Mouse (Mus musculus) lung, postnatal 10 days (tissue): ENCODE measurements at regions not wholly inside any gene's neighbourhood (a gene's known extent, or its start where the extent isn't known, plus 50 kb on each side); places are given as distances from the start of the nearest gene placed in this dataset.
"Not testable (repeated sequence)": the region's sequence is repeated elsewhere in the genome, so short reads cannot be mapped to it uniquely, and the experiment has no call there.

Source experiments
- DNase-seq: peaks from one replicate; pipeline ENCODE4 v3.0.0; 2021

- DNase-seq, result no peak
Observed at GRCm38 (mm10) chr16:89718921-89719320, 147.9 kb upstream of the Krtap11-1 start.

DNA sequence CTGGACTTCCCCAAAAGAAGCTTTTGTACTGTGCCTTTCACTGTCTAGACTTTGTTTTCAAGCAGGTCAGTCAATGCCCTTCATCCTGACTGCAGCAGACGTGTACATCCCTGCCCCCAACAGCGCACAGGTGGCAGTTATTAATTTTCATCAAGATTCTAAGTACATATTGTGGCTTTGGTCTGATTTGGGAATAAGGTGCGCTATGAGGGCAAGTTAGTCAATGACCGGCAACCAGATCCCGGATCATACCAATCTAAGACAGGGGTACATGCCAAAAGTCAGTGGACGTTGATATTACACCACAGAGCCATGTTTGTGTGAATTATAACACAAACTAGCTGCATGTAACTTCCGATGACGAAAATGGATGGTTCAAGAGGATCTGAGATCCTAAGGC, 144.7 kb upstream of the Krtap11-1 start:
- DNase-seq, result not testable (repeated sequence)

GRCm38 (mm10) chr16:89704316-89704715, 133.3 kb upstream of the Krtap11-1 start:
- no peak for DNase-seq

DNA sequence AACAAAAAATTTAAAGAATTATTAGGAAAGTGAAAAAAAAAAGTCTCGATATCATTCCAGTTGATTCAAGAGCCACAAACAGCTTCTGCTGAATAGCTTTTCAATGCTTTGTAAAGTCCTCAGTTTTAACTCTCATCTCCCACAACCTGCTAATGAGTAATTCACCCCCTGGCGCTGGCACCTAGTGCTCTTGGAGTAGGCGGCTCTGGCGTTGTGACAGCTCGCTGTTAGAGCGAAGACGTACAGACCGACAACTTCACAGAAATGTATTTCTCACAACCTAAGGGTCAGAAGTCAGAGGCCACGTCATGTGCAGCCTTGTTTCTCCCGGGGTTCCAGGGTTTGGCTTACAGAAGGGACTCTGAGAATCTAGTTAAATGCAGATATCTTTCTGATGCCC, 132.2 kb upstream of the Krtap11-1 start:
- no peak for DNase-seq

DNA sequence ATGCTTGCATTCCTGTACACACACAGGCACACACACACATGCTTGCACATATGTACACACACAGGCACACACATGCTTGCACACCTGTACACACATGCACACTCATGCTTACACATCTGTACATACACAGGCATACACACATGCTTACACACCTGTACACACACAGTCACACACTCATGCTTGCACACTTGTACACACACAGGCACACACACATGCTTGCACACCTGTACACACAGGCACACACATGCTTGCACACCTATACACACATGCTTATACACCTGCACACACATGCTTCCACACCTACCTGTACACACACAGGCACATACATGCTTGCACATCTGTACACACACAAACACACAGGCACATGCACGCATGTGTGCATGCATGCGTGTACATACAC, 131.4 kb upstream of the Krtap11-1 start:
- no peak for DNase-seq

DNA sequence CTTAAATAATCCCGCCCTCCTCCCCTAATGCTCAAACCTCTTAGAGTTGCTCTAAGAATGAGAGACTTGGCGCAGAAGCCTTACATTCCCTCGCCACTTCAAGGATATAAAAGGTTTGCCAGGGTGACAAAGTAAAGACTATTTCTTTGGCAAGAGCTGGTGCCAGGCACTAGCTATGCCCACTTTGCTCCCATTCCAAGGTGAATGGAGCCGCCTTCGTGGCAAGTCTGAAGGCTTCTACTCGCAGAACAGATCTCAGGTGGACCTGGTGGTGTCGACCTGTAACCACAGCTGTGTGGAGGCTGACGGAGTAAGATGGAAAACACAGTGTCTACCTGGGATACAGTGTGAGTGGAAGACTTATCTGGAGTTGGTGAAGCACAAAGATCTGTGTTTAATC, 130.8 kb upstream of the Krtap11-1 start:
- no peak for DNase-seq

DNA sequence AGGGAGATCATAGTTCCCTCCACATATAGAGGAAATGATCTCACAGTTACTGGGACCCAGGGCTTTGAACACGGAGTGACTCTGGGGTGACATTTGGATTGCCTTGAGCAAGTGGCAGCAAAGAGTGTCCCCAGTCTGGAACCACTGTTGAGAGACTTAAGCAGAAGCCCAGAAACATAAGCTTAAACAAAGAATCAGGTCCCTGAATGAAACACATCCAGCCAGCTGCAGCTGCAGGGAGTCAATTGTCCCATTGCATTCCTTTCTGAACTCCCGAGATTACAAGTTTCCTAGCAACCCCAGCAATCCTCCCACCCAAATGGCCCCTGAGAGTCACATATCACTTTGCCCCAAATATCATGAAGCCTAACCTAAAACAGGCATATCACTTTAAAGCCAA, 128.7 kb upstream of the Krtap11-1 start:
- no peak for DNase-seq

GRCm38 (mm10) chr16:89695833-89696232, 124.8 kb upstream of the Krtap11-1 start:
- DNase-seq, result peak; percentile 24

DNA sequence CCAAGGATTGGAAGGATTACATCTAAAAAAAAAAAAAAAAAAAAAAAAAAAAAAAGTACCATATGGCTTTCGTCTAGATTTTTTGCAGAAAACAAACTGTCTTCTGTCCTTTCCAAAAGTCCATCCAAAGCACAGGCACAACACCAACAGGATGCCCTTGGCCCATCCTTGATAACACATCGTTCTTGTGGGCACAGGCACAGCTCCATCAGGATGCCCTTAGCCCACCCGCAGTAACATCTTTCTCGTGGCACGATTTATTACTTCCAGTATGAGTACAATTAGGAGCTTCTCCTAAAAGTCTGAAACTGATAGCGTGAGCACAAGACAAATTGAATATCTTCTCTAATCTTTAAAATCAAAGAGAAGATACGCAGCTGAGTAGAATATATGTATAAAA, 124.4 kb upstream of the Krtap11-1 start:
- no peak for DNase-seq

- no peak for DNase-seq
Observed at GRCm38 (mm10) chr16:89693321-89693720, 122.3 kb upstream of the Krtap11-1 start.

DNA sequence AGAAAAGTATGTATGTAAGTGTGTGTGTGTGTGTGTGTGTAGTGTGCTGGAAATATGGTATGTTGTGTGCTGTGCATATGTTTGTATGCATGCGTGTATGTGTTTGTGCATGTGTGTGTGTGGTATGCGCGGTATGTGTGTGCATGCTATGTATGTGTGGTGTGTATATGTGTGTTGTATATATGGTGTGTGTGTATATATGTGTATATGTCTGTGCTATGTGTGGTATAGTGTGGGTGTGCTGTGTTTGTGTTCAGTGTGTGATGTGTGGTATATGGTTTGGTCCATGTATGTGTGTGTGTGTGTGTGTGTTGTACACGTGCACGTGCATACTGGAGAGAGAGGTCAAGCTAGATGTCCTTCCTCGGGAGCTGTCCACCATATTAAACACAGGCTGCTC, 108.5 kb upstream of the Krtap11-1 start:
- no peak for DNase-seq

DNA sequence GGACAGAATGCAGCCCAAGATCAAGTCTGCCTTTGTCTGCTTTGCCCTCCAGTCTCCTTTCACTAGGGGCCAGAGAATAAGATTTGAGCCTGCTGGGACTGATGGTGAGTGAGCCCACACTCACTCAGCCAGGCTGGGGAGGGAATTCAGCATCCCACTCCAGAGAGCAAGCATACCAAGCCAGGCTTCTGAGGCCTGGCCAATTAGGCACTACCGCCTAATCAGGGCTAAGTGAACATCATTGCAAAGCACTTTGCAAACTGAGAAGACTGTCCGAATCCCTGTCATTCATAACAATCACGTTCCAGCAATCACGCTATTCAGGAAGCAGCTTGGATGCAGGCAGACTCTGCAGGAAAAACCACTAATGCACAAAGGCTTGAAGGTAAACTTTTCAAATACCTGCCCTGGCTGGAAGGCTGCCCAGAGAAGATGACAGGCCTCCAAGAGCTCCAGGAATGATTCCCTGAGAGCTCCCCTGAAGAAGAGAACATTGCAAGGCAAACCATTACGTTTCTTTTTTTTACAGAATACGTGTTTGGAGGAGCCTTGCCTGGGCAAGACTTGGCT, 107.5 kb upstream of the Krtap11-1 start:
- no peak for DNase-seq

- DNase-seq, result no peak
Observed at GRCm38 (mm10) chr16:89675009-89675785, 104.2 kb upstream of the Krtap11-1 start.

DNA sequence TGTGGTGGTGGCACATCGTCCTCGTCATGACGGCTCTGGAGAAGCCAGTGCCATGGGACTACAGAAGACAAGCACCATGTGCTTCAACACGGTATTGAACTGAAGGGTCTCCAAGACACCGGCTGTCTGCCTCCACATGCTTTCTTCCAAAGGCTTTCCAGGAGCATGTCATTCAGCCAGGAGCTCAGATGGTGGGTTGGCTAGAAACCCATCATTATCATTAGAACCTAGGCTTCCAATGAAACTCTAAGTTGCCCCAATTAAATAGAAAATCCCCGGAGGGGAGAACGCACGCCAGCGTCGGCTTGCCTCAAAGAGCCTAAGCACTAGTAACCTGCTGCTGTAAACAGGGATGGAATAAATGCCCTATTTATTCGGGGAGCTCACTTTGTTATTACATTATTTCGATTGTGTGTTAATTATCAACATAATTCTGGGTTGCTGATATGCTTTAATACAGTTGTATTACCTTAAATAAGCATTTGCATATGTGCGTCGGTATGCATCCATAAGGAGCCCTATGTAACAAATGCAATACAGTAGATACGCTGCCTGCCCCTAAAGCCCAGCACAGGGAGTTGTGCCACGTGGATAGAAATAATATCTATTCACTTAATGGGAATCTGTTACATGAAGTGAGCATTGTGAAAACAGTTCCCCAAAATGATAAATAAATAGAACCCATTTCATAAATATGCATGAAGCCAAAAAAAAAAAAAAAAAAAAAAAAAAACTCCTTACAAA, 103.3 kb upstream of the Krtap11-1 start:
- no peak for DNase-seq

DNA sequence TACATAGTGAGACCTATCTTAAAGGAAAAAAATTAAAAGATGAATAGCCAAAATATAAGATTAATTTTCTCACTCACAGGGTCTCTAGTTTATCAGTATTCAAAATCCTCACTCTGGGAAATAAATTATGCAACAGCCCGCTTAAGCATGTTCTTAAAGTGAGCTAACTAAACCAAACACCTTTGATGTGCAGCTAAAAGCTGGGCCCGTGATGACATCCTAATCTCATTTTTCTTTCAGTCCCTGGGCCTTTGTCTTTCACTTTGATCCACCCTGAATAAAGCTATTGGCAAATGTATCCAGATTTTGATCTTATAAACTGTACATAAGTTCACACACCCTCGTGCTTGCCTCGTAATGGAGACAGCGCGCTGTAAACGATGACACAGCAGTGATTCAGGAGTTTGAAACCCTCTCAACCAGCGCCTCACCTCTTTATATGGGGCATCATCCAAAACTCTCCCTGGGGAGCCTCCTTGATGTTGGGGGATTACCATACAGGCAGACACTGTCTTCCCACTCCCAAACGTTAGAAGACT, 100.3 kb upstream of the Krtap11-1 start:
- DNase-seq, result no peak

DNA sequence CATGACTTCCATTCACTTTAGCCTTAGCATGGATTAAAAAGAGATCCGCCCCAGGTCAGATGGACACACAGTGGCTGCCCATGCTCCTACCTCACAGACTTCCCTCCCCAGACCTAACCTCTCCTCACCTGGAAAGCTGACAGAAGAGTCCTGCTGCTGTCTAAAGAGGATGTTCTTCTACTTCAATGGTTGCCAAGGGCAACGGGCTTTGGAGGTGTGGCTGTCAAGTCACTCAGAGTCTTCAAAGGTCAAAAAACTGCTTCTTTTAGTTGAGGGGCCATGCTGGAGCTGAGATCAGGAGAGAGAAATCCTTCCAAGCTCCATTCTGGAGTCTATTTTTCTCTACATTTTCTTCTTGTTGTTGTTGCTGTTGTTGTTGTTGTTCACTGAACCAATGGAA, 89.1 kb upstream of the Krtap11-1 start:
- no peak for DNase-seq

DNA sequence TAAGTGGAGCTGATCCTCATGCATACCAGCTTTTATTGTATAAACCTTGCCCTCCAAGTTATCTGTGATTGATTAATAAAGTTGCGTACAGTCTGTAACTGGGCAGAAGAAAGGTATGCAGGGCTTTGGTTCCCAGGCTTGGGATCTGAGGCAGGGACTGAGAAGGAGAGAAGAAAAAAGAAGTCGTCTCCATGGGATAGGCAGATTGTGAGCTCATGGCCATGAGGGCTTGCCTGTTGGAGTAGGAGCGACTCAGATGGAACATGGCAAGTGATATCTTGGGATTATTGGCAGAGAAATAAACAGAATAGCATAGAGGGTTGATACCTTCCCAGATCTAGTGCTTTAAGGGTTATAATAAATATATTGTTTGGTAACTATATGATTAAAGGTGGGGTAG, 85.1 kb upstream of the Krtap11-1 start:
- DNase-seq, result no peak

DNA sequence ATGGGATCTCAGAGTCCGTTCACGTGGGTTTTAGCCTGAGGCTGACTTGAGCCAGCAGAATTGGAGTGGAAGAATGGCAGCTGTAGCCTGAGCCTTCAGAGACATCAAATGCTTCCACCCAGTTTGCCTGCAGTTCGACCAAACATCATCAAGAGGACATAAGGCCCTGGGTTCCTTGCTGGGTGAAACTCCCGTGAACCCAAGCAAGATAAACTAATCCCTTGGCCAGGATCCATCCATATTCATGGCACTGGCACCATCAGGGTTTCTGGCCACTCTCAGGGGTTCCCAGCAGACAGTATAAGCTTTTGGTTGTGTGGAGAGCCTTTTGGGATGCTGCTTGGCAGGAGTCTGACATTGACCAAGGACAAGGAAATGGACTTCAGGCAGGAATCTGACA, 77.7 kb upstream of the Krtap11-1 start:
- DNase-seq, result no peak

GRCm38 (mm10) chr16:89633917-89634601, 63.1 kb upstream of the Krtap11-1 start:
- DNase-seq, result no peak

DNA sequence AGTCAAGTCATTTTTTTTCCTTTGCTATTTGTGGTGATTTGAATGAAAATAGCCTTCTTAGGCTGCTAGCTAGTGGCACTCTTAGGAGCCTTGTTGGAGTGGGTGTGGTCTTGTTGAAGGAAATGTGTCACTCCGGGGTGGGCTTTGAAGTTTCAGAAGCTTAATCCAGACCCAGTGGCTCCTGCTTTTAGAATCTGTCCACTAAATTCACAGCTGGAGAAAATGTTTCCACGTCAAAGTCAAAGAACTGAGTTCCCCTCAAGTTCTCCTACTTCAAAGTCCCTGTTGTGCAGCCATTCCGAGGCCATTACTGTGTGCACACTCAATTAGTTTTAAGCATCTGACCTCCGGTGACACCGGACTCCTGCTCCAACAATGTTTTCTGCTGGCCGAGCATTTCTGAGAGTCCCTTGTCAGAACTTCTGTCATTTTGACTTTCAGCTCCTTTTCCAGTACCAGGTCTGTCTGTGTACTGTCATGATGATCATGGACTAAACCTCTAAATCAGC, 61.2 kb upstream of the Krtap11-1 start:
- DNase-seq, result no peak

DNA sequence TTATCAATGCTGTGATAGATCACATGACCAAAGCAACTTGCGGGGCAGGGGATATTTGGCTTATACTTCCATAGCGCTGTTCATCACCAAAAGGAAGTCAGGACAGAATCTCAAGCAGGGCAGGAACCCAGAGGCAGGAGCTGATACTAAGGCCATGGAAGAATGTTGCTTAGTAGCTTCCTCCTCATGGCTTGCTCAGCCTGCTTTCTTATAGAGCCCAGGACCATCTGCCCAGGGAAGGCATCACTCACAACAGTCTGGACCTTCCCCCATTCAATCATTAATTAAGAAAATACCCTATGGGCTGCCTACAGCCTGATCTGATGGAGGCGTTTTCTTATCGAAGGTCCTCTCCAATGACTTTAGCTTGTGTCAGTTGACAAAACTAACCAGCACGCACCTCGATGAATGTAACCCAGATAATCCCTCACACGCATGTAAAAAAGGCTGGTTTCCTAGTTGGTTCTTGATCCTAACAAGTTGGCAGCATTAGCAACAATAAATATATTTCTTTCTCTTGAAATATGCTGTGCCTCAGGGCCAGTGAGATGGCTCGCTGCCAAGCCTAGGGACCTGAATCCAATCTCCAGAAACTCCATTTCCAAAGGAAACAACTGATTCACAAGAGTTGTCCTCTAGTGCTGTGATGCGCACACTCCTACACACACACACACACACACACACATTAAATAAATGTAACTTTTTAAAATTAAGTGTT, 60.6 kb upstream of the Krtap11-1 start:
- no peak for DNase-seq

DNA sequence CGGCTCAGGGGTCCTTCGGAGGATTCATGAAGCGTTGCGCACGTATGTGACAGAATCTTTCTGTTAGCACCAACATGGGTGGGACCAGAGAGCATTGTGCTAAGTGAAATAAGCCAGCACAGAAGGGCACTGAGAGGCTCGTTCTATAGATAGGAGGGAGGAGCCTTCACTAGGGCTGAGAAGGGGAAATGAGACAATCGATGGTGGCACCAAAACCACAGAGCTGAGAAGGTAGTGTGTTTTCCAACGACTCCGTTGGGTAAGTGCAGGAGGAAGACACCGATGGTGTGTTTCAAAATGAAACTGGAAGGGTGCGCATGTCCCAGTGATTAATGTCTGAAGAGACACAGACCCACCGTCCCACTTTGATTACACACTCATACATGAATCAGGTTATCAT, 54.7 kb upstream of the Krtap11-1 start:
- no peak for DNase-seq
